Mouse (Mus musculus): Measurements from ENCODE around the gene Hs2st1. TPM values are rescaled to one million over a fixed set of nuclear protein-coding genes. Genes with fewer than 3 reads are reported as not detected.

Hs2st1 gene
- total RNA-seq, 2 experiments from 2014 or later: 57.2 to 65.1 TPM

GRCm38 (mm10) chr3:144561511-144562250 is 8.3 kb downstream of the Hs2st1 start:
- DNase-seq (ENCODE audit: low spot score in 2 of 2): no peak
- intact Hi-C loops (cut with DNase I): no loop called here

DNA sequence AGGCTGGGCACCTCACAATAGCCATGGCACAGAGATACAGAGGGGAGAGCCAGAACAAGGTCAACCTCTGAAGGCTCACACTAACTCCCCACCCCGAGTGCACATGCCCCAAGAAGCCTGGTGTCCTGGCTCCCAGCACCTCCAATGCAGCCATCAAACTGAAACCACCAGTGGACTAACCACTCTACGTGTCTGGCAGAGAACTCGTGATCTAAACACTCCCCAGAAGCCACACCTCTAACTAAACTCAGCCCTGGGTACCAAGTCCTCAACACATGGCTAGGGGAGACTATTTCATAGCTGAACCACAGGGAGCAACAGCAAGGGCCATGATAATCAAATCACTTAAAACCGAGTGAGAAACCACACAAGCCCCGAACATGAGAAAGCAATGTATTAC is 11.7 kb downstream of the Hs2st1 start:
- DNase-seq (ENCODE audit: low spot score in 2 of 2): no peak
- intact Hi-C loops (cut with DNase I): no loop called here

- intact Hi-C loops (cut with DNase I): no loop called here
- no peak for DNase-seq (ENCODE audit: low spot score in 2 of 2)
Measured at GRCm38 (mm10) chr3:144556625-144557324, 13.2 kb downstream of the Hs2st1 start.

GRCm38 (mm10) chr3:144555144-144555543 is 14.8 kb downstream of the Hs2st1 start:
- DNase-seq (ENCODE audit: low spot score in 2 of 2): no peak
- intact Hi-C loops (cut with DNase I): no loop called here

GRCm38 (mm10) chr3:144554503-144554902 is 15.5 kb downstream of the Hs2st1 start:
- intact Hi-C loops (cut with DNase I): no loop called here
- DNase-seq (ENCODE audit: low spot score in 2 of 2): no peak

DNA sequence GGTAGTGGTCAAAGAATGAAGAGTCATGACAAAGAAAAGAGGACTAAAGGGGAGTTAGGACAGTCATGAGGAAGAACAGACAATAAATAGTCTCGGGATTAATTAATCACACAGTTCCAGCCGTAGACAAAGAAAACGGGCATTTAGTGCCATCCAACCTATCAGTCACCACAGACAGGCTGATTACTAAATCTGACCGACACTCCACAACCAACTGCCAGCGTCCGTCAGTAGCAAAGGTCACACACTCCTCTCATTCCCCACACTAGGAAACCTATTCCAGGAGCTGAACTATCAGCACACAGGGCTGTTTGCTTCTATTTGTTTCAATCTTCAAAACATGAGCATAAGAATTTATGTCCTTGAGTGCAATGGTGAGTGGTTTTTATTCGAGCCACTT is 16.0 kb downstream of the Hs2st1 start:
- DNase-seq (ENCODE audit: low spot score in 2 of 2): no peak
- intact Hi-C loops (cut with DNase I): no loop called here

- DNase-seq (ENCODE audit: low spot score in 2 of 2): no peak
- intact Hi-C loops (cut with DNase I): no loop called here
Measured at GRCm38 (mm10) chr3:144551416-144551815, 18.6 kb downstream of the Hs2st1 start.

GRCm38 (mm10) chr3:144550659-144551058 is 19.3 kb downstream of the Hs2st1 start:
- intact Hi-C loops (cut with DNase I): no loop called here
- DNase-seq (ENCODE audit: low spot score in 2 of 2): no peak

- DNase-seq (ENCODE audit: low spot score in 2 of 2): no peak
- intact Hi-C loops (cut with DNase I): no loop called here
Measured at GRCm38 (mm10) chr3:144550036-144550435, 19.9 kb downstream of the Hs2st1 start.

DNA sequence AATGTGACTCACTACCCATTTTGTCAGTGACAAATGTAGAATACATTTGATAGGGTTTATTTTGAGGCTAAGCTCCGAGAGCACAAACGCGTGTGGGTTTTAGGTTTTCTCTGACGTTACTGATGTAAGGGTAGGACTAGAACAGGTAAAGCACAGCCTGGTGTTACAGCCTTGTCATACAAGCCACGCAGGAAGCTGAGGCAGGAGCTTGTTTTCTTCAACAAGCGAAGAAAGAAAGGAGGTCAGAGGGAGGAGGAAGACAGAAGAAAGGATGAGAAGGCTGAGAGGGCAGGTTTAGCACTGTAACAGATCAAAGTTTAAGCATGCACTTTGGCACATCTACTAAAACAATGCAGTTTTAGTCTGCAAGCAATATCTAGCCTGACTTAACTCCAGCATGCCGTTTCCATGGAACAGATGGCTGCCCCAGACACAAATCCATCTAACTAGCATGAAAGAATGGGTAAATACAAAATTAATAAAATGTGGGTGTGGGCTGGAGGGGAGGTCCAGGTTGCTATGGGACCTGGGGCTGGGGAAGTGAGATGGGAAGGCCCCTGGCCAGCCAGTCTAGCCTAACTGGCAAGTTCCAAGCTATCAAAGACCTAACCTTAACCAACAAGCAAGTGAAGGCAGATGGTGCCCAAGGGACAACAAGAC is 21.7 kb downstream of the Hs2st1 start:
- no peak for DNase-seq (ENCODE audit: low spot score in 2 of 2)
- intact Hi-C loops (cut with DNase I): no loop called here

GRCm38 (mm10) chr3:144546490-144546889 is 23.5 kb downstream of the Hs2st1 start:
- intact Hi-C loops (cut with DNase I): no loop called here
- DNase-seq (ENCODE audit: low spot score in 2 of 2): no peak

- intact Hi-C loops (cut with DNase I): no loop called here
- DNase-seq (ENCODE audit: low spot score in 2 of 2): no peak
Measured at GRCm38 (mm10) chr3:144545832-144546231, 24.1 kb downstream of the Hs2st1 start.

- intact Hi-C loops (cut with DNase I): no loop called here
- no peak for DNase-seq (ENCODE audit: low spot score in 2 of 2)
Measured at GRCm38 (mm10) chr3:144545152-144545551, 24.8 kb downstream of the Hs2st1 start.

- intact Hi-C loops (cut with DNase I): no loop called here
- peak in 1 of 2 experiments; percentile 36 for DNase-seq (ENCODE audit: low spot score in 2 of 2)
Measured at GRCm38 (mm10) chr3:144541906-144542438, 28.0 kb downstream of the Hs2st1 start.

GRCm38 (mm10) chr3:144540805-144541204 is 29.2 kb downstream of the Hs2st1 start:
- intact Hi-C loops (cut with DNase I): no loop called here
- DNase-seq (ENCODE audit: low spot score in 2 of 2): no peak

GRCm38 (mm10) chr3:144539051-144539450 is 30.9 kb downstream of the Hs2st1 start:
- intact Hi-C loops (cut with DNase I): no loop called here
- DNase-seq (ENCODE audit: low spot score in 2 of 2): no peak

- intact Hi-C loops (cut with DNase I): no loop called here
- peak; percentile 54 to 60 for DNase-seq (ENCODE audit: low spot score in 2 of 2)
Measured at GRCm38 (mm10) chr3:144537078-144537855, 32.7 kb downstream of the Hs2st1 start.

DNA sequence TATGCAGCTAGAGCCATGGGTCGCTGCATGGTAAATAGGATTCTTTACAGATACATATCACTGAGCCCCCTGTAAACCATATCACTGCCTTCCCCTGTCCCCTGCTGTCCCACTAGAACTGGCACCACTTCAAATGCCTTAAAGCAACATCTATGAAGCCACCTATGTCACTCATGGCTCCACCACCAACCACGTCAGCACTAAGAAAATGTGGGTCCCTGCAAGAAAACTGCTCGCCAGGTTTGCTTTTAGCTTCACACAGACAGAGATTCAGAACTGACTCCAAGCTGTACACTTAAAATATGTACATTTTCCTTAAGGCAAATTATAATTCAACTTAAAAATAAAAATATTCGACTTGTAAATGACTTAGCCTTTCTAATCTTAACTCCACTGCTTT is 34.9 kb downstream of the Hs2st1 start:
- intact Hi-C loops (cut with DNase I): no loop called here
- no peak for DNase-seq (ENCODE audit: low spot score in 2 of 2)

DNA sequence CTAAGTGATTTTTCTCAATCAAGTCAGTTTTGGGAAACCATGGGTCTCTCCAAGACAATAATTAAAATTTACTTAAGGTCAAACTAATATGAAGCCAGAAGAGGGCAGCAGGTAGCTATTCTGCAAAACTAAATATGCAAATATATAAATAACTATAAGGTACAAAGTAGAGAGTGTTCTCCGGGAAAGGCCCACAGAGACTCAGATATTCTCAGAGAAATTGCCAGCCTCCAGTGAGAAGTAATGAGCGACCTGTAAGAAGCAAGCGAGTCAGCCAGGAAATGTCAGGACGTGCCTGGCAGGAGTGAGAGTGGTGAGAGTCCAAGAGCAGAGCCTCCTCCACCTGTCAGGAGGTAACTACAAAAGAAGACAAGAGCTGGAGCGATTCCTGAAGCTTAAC is 39.0 kb downstream of the Hs2st1 start:
- intact Hi-C loops (cut with DNase I): loop anchor here (5.0 kb wide), 2 partner anchors 36 to 86 kb away; no protein-coding TSS in a partner anchor
- no peak for DNase-seq (ENCODE audit: low spot score in 2 of 2)
